Mouse (Mus musculus) G1E (cell line): Measurements from ENCODE around the gene Dao. TPM values are rescaled to one million over a fixed set of nuclear protein-coding genes. Genes with fewer than 3 reads are reported as not detected.
A peak's percentile ranks its signal among the peaks of the same experiment; 100 is the strongest.

Source experiments
- ATAC-seq: 2 replicates; pipeline ENCODE4 v1.8.0; 2016; ENCODE audit warnings: mild to moderate bottlenecking; ENCODE audit not compliant: insufficient number of reproducible peaks, poor library complexity, low FRiP score, severe bottlenecking; ENCODE audit errors: extremely low read depth
- DNase-seq: peaks from one replicate; pipeline ENCODE4 v3.0.0; 2012; ENCODE audit warnings: low spot score
- H3K27me3 ChIP-seq: 2 replicates; pipeline ENCODE4 v1.6.1; 2012; ENCODE audit warnings: mild to moderate bottlenecking, low read length, inconsistent platforms; ENCODE audit not compliant: insufficient read depth
- H3K36me3 ChIP-seq: replicated peaks from 2 replicates; pipeline ENCODE3; 2012; ENCODE audit warnings: mild to moderate bottlenecking, inconsistent platforms
- H3K4me1 ChIP-seq: 2 replicates; pipeline ENCODE4 v1.6.1; 2012; ENCODE audit warnings: low read depth, low read length, inconsistent platforms, mixed read lengths; ENCODE audit not compliant: insufficient read depth
- H3K4me3 ChIP-seq: 2 replicates; pipeline ENCODE4 v1.5.1; 2012; ENCODE audit warnings: low read depth, mild to moderate bottlenecking, inconsistent platforms, low read length, moderate library complexity, mixed read lengths
- H3K9me3 ChIP-seq: replicated peaks from 2 replicates; pipeline ENCODE4 v1.6.1; 2012; ENCODE audit warnings: inconsistent platforms
- CTCF ChIP-seq: IDR thresholded peaks from 2 replicates; pipeline ENCODE4 v1.5.1; 2012; ENCODE audit warnings: low read depth, low read length, inconsistent platforms, mixed read lengths
- GATA1 ChIP-seq: IDR thresholded peaks from 2 replicates; pipeline ENCODE4 v1.6.1; 2012; ENCODE audit warnings: borderline replicate concordance, low read length, inconsistent platforms, mixed read lengths
- GATA2 ChIP-seq: IDR thresholded peaks from 2 replicates; pipeline ENCODE4 v1.6.1; 2012; ENCODE audit warnings: low read depth, low read length, inconsistent platforms, borderline replicate concordance
- POLR2AphosphoS5 ChIP-seq: IDR thresholded peaks from 2 replicates; pipeline ENCODE4 v1.6.1; 2012; ENCODE audit warnings: low read depth, low read length, inconsistent platforms; ENCODE audit not compliant: insufficient replicate concordance
- TAL1 ChIP-seq: conservative IDR thresholded peaks from 2 replicates; pipeline ENCODE4 v1.6.1; 2012; ENCODE audit warnings: low read depth, low read length, inconsistent platforms, mixed read lengths
- polyA plus RNA-seq: library from polyadenylated mRNA; stranded (reverse); fragments of >175 nt; gene quantifications from 2 replicates; pipeline ENCODE4 v1.2.3, GENCODE M21; 2012
- total RNA-seq, 2 experiments: library from RNA; stranded (forward) in 1 of 2; stranded (reverse) in 1 of 2; fragments of 200-1000 nt in 1 of 2; fragments of >200 nt in 1 of 2; fragmentation: Nextera tagmentation in 1 of 2; gene quantifications; 2 replicates each; pipeline ENCODE4 v1.2.3; 2014 to 2017

Dao gene
- total and polyA plus RNA-seq, 3 experiments, result not detected

DNA sequence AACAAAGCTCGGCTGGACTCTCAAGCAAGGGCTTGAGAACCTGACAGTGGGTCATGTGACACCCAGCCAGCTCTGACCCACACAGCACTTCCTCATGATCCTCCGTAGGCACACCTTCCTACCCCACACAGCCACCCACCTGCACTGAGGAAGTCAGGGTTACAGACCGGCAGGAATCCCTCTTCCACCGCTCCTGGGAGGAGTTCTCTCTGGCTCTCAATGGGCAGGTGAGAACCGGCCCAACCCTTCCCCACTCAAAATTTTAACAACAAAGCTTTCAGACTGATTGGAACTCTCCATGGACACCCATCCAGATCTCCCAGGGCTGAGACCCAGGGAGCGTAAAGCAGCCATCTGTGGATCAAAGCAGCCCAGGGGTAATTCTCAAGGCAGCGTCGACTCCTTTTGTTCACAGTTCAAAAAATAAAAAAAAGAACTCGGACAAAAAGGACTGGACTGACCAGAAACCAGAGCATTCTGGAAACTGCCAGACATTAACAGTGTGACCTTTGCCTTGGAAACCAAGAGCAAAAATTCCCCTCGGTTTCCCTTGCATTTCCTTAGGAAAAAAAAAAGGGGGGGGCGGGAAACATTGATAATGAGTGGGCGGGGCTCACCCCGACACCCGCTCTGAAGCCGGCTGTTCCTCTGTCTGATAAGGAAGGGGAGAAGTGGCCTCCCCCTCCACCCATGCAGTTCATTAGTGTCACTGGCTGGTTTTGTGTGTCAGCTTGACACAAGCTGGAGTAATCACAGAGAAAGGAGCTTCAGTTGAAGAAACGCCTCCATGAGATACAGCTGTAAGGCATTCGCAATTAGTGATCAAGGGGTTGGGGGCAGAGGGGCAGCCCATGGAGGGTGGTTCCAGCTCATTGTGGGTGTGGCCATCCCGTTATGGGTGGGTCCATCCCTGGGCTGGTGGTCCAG, 30.7 kb upstream of the Dao start:
- Histone ChIP-seq H3K9me3 (no peaks in the 10 kb centered on the region), H3K36me3 (peaks cover 53% of the 10 kb centered on the region), H3K4me3 (peak overlapping the region; percentile 57; the same call in 1 of the 2 replicates), H3K27me3 (no peaks in the 10 kb centered on the region), H3K4me1 (peaks cover 59% of the 10 kb centered on the region)
- ATAC-seq, result peak; percentile 76
- peak; percentile 64 for DNase-seq
- TF ChIP-seq CTCF, result no peak
- 0 out of 2 replicates have a peak, but pooled peaks have one; percentile 13 for TF ChIP-seq TAL1
- TF ChIP-seq GATA2, result no peak

GRCm38 (mm10) chr5:113973790-113974189, 29.7 kb upstream of the Dao start:
- H3K27me3 ChIP-seq, result no peaks in the 10 kb centered on the region
- H3K9me3 ChIP-seq, result no peaks in the 10 kb centered on the region
- H3K4me3 ChIP-seq, result peak overlapping the region; percentile 57; the same call in 1 of the 2 replicates
- peaks cover 65% of the 10 kb centered on the region for H3K4me1 ChIP-seq
- peaks cover 53% of the 10 kb centered on the region for H3K36me3 ChIP-seq
- no peak for DNase-seq
- ATAC-seq, result no peak
- no peak for TF ChIP-seq TAL1
- TF ChIP-seq POLR2AphosphoS5, result no peak
- TF ChIP-seq GATA1, result no peak
- TF ChIP-seq CTCF, result no peak
- no peak for TF ChIP-seq GATA2

- no peak for TF ChIP-seq CTCF
- no peak for TF ChIP-seq POLR2AphosphoS5
- TF ChIP-seq GATA1, result no peak
- TF ChIP-seq TAL1, result no peak
- no peak for TF ChIP-seq GATA2
- no peak for DNase-seq
- Histone ChIP-seq H3K27me3 (no peaks in the 10 kb centered on the region), H3K4me1 (peaks cover 70% of the 10 kb centered on the region), H3K4me3 (peak overlapping the region; percentile 33; the same call in 1 of the 2 replicates), H3K36me3 (peaks cover 46% of the 10 kb centered on the region), H3K9me3 (no peaks in the 10 kb centered on the region)
- no peak for ATAC-seq
These were observed 28.9 kb upstream of the Dao start for GRCm38 (mm10) chr5:113974576-113974975.

DNA sequence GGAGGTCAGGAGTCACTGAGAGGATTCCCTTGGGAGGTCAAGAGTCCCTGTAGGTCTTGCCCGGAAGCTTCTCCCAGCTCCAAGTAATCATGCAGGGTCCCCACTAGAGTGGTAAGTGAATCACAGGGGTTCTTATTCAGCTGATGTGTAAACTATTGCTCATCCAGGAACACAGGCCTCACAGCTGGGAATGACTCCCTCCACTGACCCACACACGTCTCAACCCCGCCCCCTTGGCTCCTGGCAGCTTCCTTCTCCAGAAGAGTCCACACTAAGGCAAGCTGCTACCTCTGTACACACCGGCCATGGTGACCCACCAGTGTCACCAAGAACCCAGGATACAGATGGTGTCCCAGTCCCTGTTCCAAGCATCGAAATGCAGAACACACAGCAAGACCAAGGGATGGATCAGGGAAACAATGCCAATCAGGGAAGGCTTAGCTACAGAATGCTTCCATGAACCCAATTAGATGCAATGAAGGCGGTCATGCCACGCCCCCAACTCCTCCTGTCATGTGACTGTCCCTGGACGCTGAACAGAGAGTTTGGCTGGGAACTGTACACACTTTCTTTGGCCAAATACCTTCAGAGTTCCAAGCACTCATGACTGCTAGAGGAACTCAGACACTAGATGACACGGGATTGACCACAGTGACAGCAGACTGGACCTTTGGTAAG, 27.8 kb upstream of the Dao start:
- no peaks in the 10 kb centered on the region for H3K27me3 ChIP-seq
- ATAC-seq (no peak), DNase-seq (no peak)
- peaks cover 77% of the 10 kb centered on the region for H3K4me1 ChIP-seq
- TF ChIP-seq GATA1 (no peak), TAL1 (no peak)
- peaks cover 36% of the 10 kb centered on the region for H3K36me3 ChIP-seq
- H3K4me3 ChIP-seq, result no peak overlapping the region
- no peaks in the 10 kb centered on the region for H3K9me3 ChIP-seq

DNA sequence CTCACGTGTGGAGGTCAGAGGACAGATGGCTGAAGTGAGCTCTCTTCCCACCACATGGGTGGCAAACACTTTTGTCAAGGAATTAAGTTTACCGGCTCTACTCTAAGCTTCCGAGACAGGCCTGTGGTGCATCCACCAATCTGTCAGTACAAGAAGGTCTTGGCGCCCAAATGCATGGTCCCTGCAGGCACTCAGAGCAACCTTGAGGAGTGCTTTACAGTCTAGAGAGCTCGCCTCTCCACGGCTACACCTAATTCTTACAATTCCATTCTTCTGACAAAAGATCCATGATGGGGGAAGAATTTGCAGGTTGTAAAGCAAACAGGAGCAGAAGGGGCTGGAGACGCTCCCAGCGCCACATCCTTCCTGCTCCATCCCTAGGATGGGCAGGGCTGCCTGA, 26.9 kb upstream of the Dao start:
- no peak for DNase-seq
- ATAC-seq, result no peak
- TF ChIP-seq CTCF, result no peak
- no peak for TF ChIP-seq GATA2
- no peak for TF ChIP-seq GATA1
- TF ChIP-seq TAL1, result no peak
- no peak for TF ChIP-seq POLR2AphosphoS5
- no peaks in the 10 kb centered on the region for H3K9me3 ChIP-seq
- H3K27me3 ChIP-seq, result no peaks in the 10 kb centered on the region
- H3K4me3 ChIP-seq, result no peak overlapping the region
- H3K4me1 ChIP-seq, result peaks cover 86% of the 10 kb centered on the region
- peaks cover 38% of the 10 kb centered on the region for H3K36me3 ChIP-seq

GRCm38 (mm10) chr5:113977309-113977708, 26.2 kb upstream of the Dao start:
- no peak overlapping the region for H3K4me3 ChIP-seq
- no peak for ATAC-seq

More at GRCm38 (mm10) chr5:113977309-113977708, 26.2 kb upstream of the Dao start:
- H3K4me1 ChIP-seq, result peaks cover 90% of the 10 kb centered on the region
- TF ChIP-seq GATA1 (no peak), TAL1 (no peak), GATA2 (no peak), CTCF (no peak), POLR2AphosphoS5 (no peak)
- H3K36me3 ChIP-seq, result peaks cover 43% of the 10 kb centered on the region
- H3K27me3 ChIP-seq, result no peaks in the 10 kb centered on the region
- no peaks in the 10 kb centered on the region for H3K9me3 ChIP-seq
- no peak for DNase-seq
